Mouse (Mus musculus): ENCODE data around the gene Gm21739. TPM values are rescaled to one million over a fixed set of nuclear protein-coding genes. Genes with fewer than 3 reads are reported as not detected.
"Not testable (repeated sequence)": the region's sequence is repeated elsewhere in the genome, so short reads cannot be mapped to it uniquely, and the experiment has no call there.

The Gm21739 gene
- not detected in 2 replicates for polyA plus RNA-seq (2015; fragmentation: Nextera tagmentation; extraction: Ambion mirVana)

DNA sequence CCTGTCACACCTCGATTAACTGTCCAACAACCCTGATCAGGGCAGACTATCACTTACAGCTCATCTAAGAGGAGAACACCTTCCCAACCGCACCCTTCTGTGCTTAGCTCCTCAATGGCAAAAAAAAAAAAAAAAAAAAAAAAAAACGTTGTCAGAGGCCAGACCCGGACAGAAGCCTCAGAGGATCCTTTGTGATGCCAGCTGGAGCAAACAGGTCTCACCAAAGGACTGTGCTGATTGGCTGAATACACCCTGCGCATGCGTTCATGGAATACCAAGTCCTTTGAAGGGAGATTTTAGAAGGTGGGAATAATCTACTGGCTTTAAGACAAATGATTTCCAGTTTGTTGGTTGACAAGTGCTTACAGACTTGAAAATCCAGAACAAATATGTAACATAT is at the start of gene Gm21739:
Gene Gm21739, minus strand, starts transcription at position 101 of the 400 bp plus-strand sequence.
- H3K27me3 ChIP-seq (ENCODE audit: control insufficient read depth, insufficient read depth, low read depth, low read length); H3K27ac ChIP-seq (ENCODE audit: low read length); H3K9ac ChIP-seq (ENCODE audit: low read length); H3K4me3 ChIP-seq (ENCODE audit: low read length); H3K36me3 ChIP-seq (ENCODE audit: control insufficient read depth, insufficient read depth, low read length); H3K4me2 ChIP-seq (ENCODE audit: low read depth, low read length); ATAC-seq (ENCODE audit: low read depth); H3K9me3 ChIP-seq (ENCODE audit: control insufficient read depth, low read length); H3K4me1 ChIP-seq (replicated peaks; ENCODE audit: control insufficient read depth, insufficient read depth, low read length): not testable (repeated sequence)
- WGBS = no CpG with 5 or more reads among the region's 6 CpGs
